Mouse (Mus musculus) lung, adult 2 months (tissue): ENCODE data around the gene Lrrc8c.

Experiments
- CTCF ChIP-seq: fragments of 200-500 bp; IDR thresholded peaks from 2 replicates; pipeline ENCODE4 v1.5.1; 2011; ENCODE audit warnings: mild to moderate bottlenecking, low read length, control low read depth; ENCODE audit not compliant: insufficient read depth
- POLR2A ChIP-seq: fragments of 200-500 bp; IDR thresholded peaks from 2 replicates; pipeline ENCODE4 v1.6.1; 2011; ENCODE audit warnings: low read depth, mild to moderate bottlenecking, control low read depth, low read length, borderline replicate concordance; ENCODE audit errors: extremely low read depth

DNA sequence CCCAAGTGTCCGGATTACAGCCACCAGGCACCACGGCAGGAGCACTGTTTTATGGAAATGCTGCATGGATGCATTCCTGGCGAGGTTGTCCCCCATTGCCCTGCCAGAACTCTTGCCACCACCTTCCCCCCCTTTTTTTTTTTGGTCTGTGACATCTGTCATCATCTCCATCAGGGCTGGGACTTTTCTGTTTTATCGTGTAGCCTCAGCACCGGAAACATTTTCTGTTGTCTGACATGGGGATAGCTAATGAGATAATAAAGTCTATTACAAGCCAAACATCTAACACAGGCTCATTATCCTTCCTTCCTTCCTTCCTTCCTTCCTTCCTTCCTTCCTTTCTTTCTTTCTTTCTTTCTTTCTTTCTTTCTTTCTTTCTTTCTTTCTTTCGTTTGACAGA lies 119.7 kb downstream of the Lrrc8c start:
- no peak for TF ChIP-seq CTCF
- no peak for TF ChIP-seq POLR2A
